Mouse (Mus musculus): Measurements from ENCODE around the gene Gpr132. TPM values are rescaled to one million over a fixed set of nuclear protein-coding genes. Genes with fewer than 3 reads are reported as not detected.

The Gpr132 gene
- polyA plus RNA-seq, 1 experiment from 2014 or later: 0.26 TPM

- Histone ChIP-seq H3K4me3 (ENCODE audit: low read depth, low read length) (no peak overlapping the region), H3K4me2 (replicated peaks; ENCODE audit: low read depth, low read length) (no peak overlapping the region), H3K27ac (ENCODE audit: low read length) (no peak overlapping the region), H3K4me1 (ENCODE audit: control insufficient read depth, insufficient read depth, low read length) (no peaks in the 10 kb centered on the region), H3K9me3 (ENCODE audit: control insufficient read depth, low read depth, low read length) (no peaks in the 10 kb centered on the region), H3K9ac (replicated peaks; ENCODE audit: low read depth, low read length) (no peak overlapping the region), H3K27me3 (ENCODE audit: control insufficient read depth, insufficient read depth, low read length) (no peaks in the 10 kb centered on the region), H3K36me3 (ENCODE audit: control insufficient read depth, insufficient read depth, low read length) (no peaks in the 10 kb centered on the region; the same call in 1 of the 2 replicates)
- ATAC-seq (ENCODE audit: insufficient number of reproducible peaks, insufficient read depth, low FRiP score, low read depth): no peak
- 84% methylated on average over 5 of the region's 5 CpGs for WGBS
Measured at GRCm38 (mm10) chr12:112905001-112905400, 37.0 kb upstream of the Gpr132 start.

- Histone ChIP-seq H3K27ac (ENCODE audit: low read length) (no peak overlapping the region), H3K4me1 (ENCODE audit: control insufficient read depth, insufficient read depth, low read length) (no peaks in the 10 kb centered on the region), H3K36me3 (ENCODE audit: control insufficient read depth, insufficient read depth, low read length) (no peaks in the 10 kb centered on the region; the same call in 1 of the 2 replicates), H3K9ac (replicated peaks; ENCODE audit: low read depth, low read length) (no peak overlapping the region), H3K9me3 (ENCODE audit: control insufficient read depth, low read depth, low read length) (no peaks in the 10 kb centered on the region), H3K4me2 (replicated peaks; ENCODE audit: low read depth, low read length) (no peak overlapping the region), H3K4me3 (ENCODE audit: low read depth, low read length) (no peak overlapping the region), H3K27me3 (ENCODE audit: control insufficient read depth, insufficient read depth, low read length) (no peaks in the 10 kb centered on the region)
- 66% methylated on average over 8 of the region's 8 CpGs for WGBS
- ATAC-seq (ENCODE audit: insufficient number of reproducible peaks, insufficient read depth, low FRiP score, low read depth): no peak
Measured at GRCm38 (mm10) chr12:112903941-112904340, 35.9 kb upstream of the Gpr132 start.

GRCm38 (mm10) chr12:112900641-112901040 is 32.6 kb upstream of the Gpr132 start:
- no peak for ATAC-seq (ENCODE audit: insufficient number of reproducible peaks, insufficient read depth, low FRiP score, low read depth)
- no peaks in the 10 kb centered on the region for H3K27me3 ChIP-seq (ENCODE audit: control insufficient read depth, insufficient read depth, low read length)
- H3K9me3 ChIP-seq (ENCODE audit: control insufficient read depth, low read depth, low read length): no peaks in the 10 kb centered on the region
- H3K4me3 ChIP-seq (ENCODE audit: low read depth, low read length): no peak overlapping the region
- no peak overlapping the region for H3K9ac ChIP-seq (replicated peaks; ENCODE audit: low read depth, low read length)
- no peak overlapping the region for H3K4me2 ChIP-seq (replicated peaks; ENCODE audit: low read depth, low read length)
- no peak overlapping the region for H3K27ac ChIP-seq (ENCODE audit: low read length)
- H3K36me3 ChIP-seq (ENCODE audit: control insufficient read depth, insufficient read depth, low read length): no peaks in the 10 kb centered on the region
- 81% methylated on average over 9 of the region's 9 CpGs for WGBS
- no peaks in the 10 kb centered on the region for H3K4me1 ChIP-seq (ENCODE audit: control insufficient read depth, insufficient read depth, low read length)

DNA sequence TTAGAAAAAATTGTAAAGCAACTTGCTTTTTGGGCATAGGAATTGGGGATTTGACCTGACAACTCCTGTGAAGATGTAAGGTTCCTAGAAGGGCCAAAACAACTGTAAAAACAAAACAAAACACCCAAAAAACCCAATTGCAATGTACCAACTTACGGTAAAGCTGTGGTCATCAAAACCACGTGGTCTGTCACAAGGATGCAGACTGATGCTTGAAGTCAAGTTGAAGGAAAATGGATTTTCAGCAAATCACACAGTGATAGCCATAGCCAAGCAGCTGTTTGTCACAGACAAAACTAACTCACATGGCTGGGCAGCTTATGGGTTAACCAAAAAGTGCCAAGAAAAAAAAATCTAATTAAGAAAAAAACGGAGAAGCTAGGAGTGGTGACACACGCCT is 30.9 kb upstream of the Gpr132 start:
- Histone ChIP-seq H3K4me3 (ENCODE audit: low read depth, low read length) (no peak overlapping the region), H3K4me1 (ENCODE audit: control insufficient read depth, insufficient read depth, low read length) (no peaks in the 10 kb centered on the region), H3K9me3 (ENCODE audit: control insufficient read depth, low read depth, low read length) (no peaks in the 10 kb centered on the region), H3K36me3 (ENCODE audit: control insufficient read depth, insufficient read depth, low read length) (no peaks in the 10 kb centered on the region), H3K27ac (ENCODE audit: low read length) (no peak overlapping the region), H3K27me3 (ENCODE audit: control insufficient read depth, insufficient read depth, low read length) (no peaks in the 10 kb centered on the region), H3K4me2 (replicated peaks; ENCODE audit: low read depth, low read length) (no peak overlapping the region), H3K9ac (replicated peaks; ENCODE audit: low read depth, low read length) (no peak overlapping the region)
- 64% methylated on average over 4 of the region's 4 CpGs for WGBS
- no peak for ATAC-seq (ENCODE audit: insufficient number of reproducible peaks, insufficient read depth, low FRiP score, low read depth)

- Histone ChIP-seq H3K36me3 (ENCODE audit: control insufficient read depth, insufficient read depth, low read length) (no peaks in the 10 kb centered on the region), H3K9ac (replicated peaks; ENCODE audit: low read depth, low read length) (no peak overlapping the region), H3K27me3 (ENCODE audit: control insufficient read depth, insufficient read depth, low read length) (no peaks in the 10 kb centered on the region), H3K4me3 (ENCODE audit: low read depth, low read length) (no peak overlapping the region), H3K27ac (ENCODE audit: low read length) (no peak overlapping the region), H3K4me2 (replicated peaks; ENCODE audit: low read depth, low read length) (no peak overlapping the region), H3K9me3 (ENCODE audit: control insufficient read depth, low read depth, low read length) (no peaks in the 10 kb centered on the region), H3K4me1 (ENCODE audit: control insufficient read depth, insufficient read depth, low read length) (no peaks in the 10 kb centered on the region)
- WGBS: 58% methylated on average over 12 of the region's 12 CpGs
- no peak for ATAC-seq (ENCODE audit: insufficient number of reproducible peaks, insufficient read depth, low FRiP score, low read depth)
Measured at GRCm38 (mm10) chr12:112898351-112898750, 30.3 kb upstream of the Gpr132 start.

DNA sequence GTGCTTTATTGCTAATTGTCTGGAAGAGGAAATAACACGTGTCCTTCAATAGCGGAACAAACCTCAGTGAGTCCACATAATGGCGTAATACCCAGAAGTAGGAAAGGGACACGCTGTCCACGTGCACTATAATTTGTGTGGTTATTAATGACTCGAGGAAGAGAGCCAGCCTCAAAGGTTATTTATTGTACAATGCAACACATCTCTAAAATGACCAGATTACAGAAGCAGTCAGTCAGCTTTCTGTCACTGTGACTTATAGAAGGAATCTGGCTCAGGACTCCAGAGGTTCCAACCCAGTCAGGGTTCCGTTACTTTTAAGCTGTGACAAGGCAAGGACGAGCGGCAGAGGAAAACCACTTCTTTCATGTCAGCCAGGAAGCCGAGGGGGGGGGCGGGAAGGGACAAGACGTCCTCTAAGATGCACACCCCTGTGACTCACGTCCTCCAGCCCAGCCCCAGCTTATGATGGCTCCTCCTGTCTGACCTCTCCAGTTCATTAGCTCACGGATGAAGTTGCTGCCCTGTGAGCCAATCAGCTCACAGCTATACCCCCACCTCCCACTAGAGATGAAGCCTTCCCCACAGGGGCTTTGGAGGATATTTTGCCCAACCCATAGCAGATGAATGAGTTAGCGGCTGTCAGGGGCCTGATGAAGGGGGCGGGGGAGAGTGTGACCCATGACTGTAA is 29.6 kb upstream of the Gpr132 start:
- Histone ChIP-seq H3K4me2 (replicated peaks; ENCODE audit: low read depth, low read length) (no peak overlapping the region; the same call in 1 of the 2 replicates), H3K27me3 (ENCODE audit: control insufficient read depth, insufficient read depth, low read length) (no peaks in the 10 kb centered on the region), H3K27ac (ENCODE audit: low read length) (no peak overlapping the region), H3K9me3 (ENCODE audit: control insufficient read depth, low read depth, low read length) (no peaks in the 10 kb centered on the region), H3K36me3 (ENCODE audit: control insufficient read depth, insufficient read depth, low read length) (no peaks in the 10 kb centered on the region), H3K9ac (replicated peaks; ENCODE audit: low read depth, low read length) (no peak overlapping the region), H3K4me3 (ENCODE audit: low read depth, low read length) (no peak overlapping the region), H3K4me1 (ENCODE audit: control insufficient read depth, insufficient read depth, low read length) (no peaks in the 10 kb centered on the region)
- ATAC-seq (ENCODE audit: insufficient number of reproducible peaks, insufficient read depth, low FRiP score, low read depth): 0 out of 2 replicates have a peak, but pooled peaks have one; percentile 46
- WGBS: 30% methylated on average over 16 of the region's 16 CpGs

- Histone ChIP-seq H3K4me2 (replicated peaks; ENCODE audit: low read depth, low read length) (no peak overlapping the region), H3K9me3 (ENCODE audit: control insufficient read depth, low read depth, low read length) (no peaks in the 10 kb centered on the region), H3K27ac (ENCODE audit: low read length) (no peak overlapping the region), H3K36me3 (ENCODE audit: control insufficient read depth, insufficient read depth, low read length) (no peaks in the 10 kb centered on the region), H3K4me3 (ENCODE audit: low read depth, low read length) (no peak overlapping the region), H3K27me3 (ENCODE audit: control insufficient read depth, insufficient read depth, low read length) (no peaks in the 10 kb centered on the region), H3K9ac (replicated peaks; ENCODE audit: low read depth, low read length) (no peak overlapping the region), H3K4me1 (ENCODE audit: control insufficient read depth, insufficient read depth, low read length) (no peaks in the 10 kb centered on the region)
- no peak for ATAC-seq (ENCODE audit: insufficient number of reproducible peaks, insufficient read depth, low FRiP score, low read depth)
- WGBS: 45% methylated on average over 4 of the region's 4 CpGs
Measured at GRCm38 (mm10) chr12:112894969-112895368, 26.9 kb upstream of the Gpr132 start.

DNA sequence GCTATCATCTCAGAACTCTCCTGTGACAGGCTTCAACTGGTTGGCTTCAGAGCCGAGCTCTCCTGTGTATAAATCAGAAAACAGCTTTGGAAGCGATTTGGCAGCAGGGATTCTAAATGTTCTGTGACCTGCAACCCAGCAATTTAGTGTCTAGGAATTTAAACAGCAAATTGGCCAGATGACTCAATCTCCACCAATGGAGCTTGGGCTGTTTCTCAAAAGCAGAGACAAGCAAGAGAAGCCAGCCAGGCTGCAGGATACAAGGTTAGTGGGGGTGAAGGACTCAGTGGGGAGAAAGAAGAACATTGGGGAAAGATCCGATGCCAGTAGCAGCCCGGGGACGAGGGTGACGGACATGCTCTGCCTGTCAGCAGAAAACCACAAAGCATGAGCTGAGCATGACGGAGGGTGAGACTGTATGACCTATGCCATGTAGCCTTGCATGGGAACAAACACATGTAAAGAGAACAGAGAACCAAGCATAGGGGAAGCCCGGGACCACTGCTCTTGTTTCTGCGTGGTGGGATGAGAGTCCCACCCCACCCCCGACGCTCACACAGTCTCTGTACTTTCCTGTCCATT is 26.4 kb upstream of the Gpr132 start:
- no peak for ATAC-seq (ENCODE audit: insufficient number of reproducible peaks, insufficient read depth, low FRiP score, low read depth)
- H3K4me2 ChIP-seq (replicated peaks; ENCODE audit: low read depth, low read length): no peak overlapping the region
- no peak overlapping the region for H3K9ac ChIP-seq (replicated peaks; ENCODE audit: low read depth, low read length)
- no peaks in the 10 kb centered on the region for H3K36me3 ChIP-seq (ENCODE audit: control insufficient read depth, insufficient read depth, low read length)
- WGBS: 59% methylated on average over 11 of the region's 11 CpGs
- H3K4me1 ChIP-seq (ENCODE audit: control insufficient read depth, insufficient read depth, low read length): no peaks in the 10 kb centered on the region
- no peaks in the 10 kb centered on the region for H3K9me3 ChIP-seq (ENCODE audit: control insufficient read depth, low read depth, low read length)
- H3K27ac ChIP-seq (ENCODE audit: low read length): no peak overlapping the region
- no peak overlapping the region for H3K4me3 ChIP-seq (ENCODE audit: low read depth, low read length)
- no peaks in the 10 kb centered on the region for H3K27me3 ChIP-seq (ENCODE audit: control insufficient read depth, insufficient read depth, low read length)

GRCm38 (mm10) chr12:112885465-112885864 is 17.4 kb upstream of the Gpr132 start:
- Histone ChIP-seq H3K4me1 (ENCODE audit: control insufficient read depth, insufficient read depth, low read length) (no peaks in the 10 kb centered on the region), H3K4me2 (replicated peaks; ENCODE audit: low read depth, low read length) (no peak overlapping the region), H3K27ac (ENCODE audit: low read length) (no peak overlapping the region), H3K27me3 (ENCODE audit: control insufficient read depth, insufficient read depth, low read length) (no peaks in the 10 kb centered on the region), H3K4me3 (ENCODE audit: low read depth, low read length) (no peak overlapping the region), H3K9me3 (ENCODE audit: control insufficient read depth, low read depth, low read length) (no peaks in the 10 kb centered on the region), H3K36me3 (ENCODE audit: control insufficient read depth, insufficient read depth, low read length) (no peaks in the 10 kb centered on the region), H3K9ac (replicated peaks; ENCODE audit: low read depth, low read length) (no peak overlapping the region)
- 45% methylated on average over 7 of the region's 7 CpGs for WGBS
- ATAC-seq (ENCODE audit: insufficient number of reproducible peaks, insufficient read depth, low FRiP score, low read depth): no peak
